Mouse (Mus musculus) bone marrow, adult 2 months (tissue): ENCODE results near the gene Cmtm5.

ENCODE experiments used
- CTCF ChIP-seq: fragments of 200-500 bp; IDR thresholded peaks from 2 replicates; pipeline ENCODE4 v1.5.1; 2011; ENCODE audit warnings: low read length, control low read depth; ENCODE audit not compliant: control insufficient read depth, insufficient read depth
- POLR2A ChIP-seq: fragments of 200-500 bp; IDR thresholded peaks from 2 replicates; pipeline ENCODE4 v1.6.1; 2011; ENCODE audit warnings: low read depth, mild to moderate bottlenecking, control low read depth, low read length, borderline replicate concordance; ENCODE audit not compliant: control insufficient read depth

DNA sequence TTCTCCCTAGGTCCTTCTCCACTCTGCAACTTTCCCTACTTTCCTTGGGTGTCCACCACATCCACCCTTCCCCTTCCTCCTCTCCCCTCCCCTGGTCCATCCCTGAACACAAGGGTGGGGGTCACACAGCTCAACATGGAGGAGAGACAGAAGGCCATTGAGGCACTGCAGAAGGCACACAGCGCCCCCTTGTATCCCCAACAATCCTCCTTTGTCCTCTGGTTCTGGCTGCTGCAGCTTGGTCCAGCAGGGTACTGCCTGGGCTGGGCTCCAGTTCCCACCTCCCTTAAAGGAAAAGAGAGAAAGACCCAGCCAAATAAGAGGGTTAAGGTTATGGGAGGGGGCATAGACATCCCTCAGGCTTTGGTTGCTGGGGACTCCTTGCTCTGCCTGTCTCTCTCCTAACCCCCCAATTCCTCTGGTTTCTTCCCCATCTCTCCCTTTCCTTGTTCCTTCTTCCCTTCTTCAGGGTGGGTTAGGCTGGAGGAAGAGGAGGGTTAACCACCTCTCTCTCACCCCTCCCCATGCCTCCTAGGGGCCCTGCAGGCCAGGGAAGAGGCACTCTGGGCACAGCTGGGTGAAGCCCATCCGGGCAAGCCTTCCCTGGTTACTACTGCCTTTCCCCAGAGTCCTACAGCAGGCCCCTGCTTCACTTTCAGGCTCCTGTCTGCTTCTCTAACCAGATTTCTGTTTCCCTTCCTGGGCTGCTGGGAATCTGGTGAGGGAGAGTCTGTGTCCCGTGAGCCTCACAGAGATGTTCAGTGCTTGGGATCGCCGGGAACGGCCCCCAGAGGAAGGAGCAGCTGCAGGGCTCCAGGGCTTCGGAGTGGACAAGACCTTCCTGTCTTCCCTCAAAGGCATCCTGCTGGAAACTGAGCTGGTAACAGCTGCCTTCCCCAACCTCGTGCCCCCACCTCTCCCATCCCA is at the start of gene Cmtm5:
- TF ChIP-seq CTCF (no peak), POLR2A (no peak)
